Mouse (Mus musculus) erythroblast, embryonic 14.5 days (primary cell): ENCODE measurements at regions not wholly inside any gene's neighbourhood (a gene's known extent, or its start where the extent isn't known, plus 50 kb on each side); places are given as distances from the start of the nearest gene placed in this dataset.

ENCODE experiments used
- GATA1 ChIP-seq: IDR thresholded peaks from 2 replicates; pipeline ENCODE4 v1.6.1; 2012; ENCODE audit warnings: low read length, inconsistent platforms, mixed read lengths
- TAL1 ChIP-seq: IDR thresholded peaks from 3 replicates; pipeline ENCODE4 v1.6.1; 2012; ENCODE audit warnings: low read length, inconsistent platforms, mixed read lengths

GRCm38 (mm10) chr14:24926086-24927048 lies 439.4 kb downstream of the Rps24 start:
- TF ChIP-seq GATA1 (no peak), TAL1 (no peak)
